In the genomic region with DNA sequence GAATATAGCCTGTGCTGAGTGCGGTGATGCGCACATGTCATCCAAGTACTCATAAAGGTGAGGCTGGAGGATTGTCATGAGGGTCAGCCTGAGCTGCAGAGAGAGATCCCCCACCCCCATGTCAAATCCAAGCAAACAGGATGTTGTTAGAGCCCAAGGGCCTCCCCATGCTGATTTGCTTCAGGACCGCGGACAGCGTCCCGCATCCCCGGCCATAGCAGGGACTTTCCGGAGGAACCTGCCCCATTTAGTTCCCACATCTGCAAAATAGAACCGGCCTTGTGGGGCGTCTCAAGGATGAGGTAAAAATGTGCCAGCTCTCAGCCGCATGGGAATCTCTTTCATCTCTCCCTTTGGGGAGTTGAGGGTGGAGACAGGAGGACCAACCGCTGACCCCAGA, we compare ENCODE assay signal across 9 mouse cellular contexts. TPM values are rescaled to one million over a fixed set of nuclear protein-coding genes. Genes with fewer than 3 reads are reported as not detected.
DNase-seq lines count a peak whose midpoint lies in the region; ATAC-seq and TF ChIP-seq lines count a peak whose summit lies in the region.
"Had no signal": no experiment of that assay in that cellular context is flagged by ENCODE, and none has a peak within 500 bp of the region (broad histone marks: within the 10 kb centered on the region; RNA-seq: fewer than 3 reads in every experiment).

No protein-coding gene starts in this region.

- no peak overlapping the region for H3K9ac ChIP-seq in liver, postnatal 0 days (replicated peaks)
- H3K9ac ChIP-seq in liver, embryonic 11.5 days (ENCODE audit: low read depth, low read length) = no peak overlapping the region
- H3K9ac ChIP-seq in CH12.LX (ENCODE audit: insufficient read depth, low read depth) = no peak overlapping the region
- H3K9ac ChIP-seq in hindbrain, postnatal 0 days (replicated peaks; ENCODE audit: low read length) = no peak overlapping the region

- WGBS in liver, postnatal 0 days (ENCODE audit: insufficient replicate concordance) = 14% methylated on average over 12 of the region's 12 CpGs
- WGBS in liver, embryonic 11.5 days = 14% methylated on average over 12 of the region's 12 CpGs
- 20% methylated on average over 12 of the region's 12 CpGs for WGBS in hindbrain, postnatal 0 days

- ATAC-seq in liver, postnatal 0 days = no peak
- no peak for ATAC-seq in liver, embryonic 11.5 days (replicated peaks; ENCODE audit: low FRiP score)
- no peak for ATAC-seq in hindbrain, postnatal 0 days

- dilution Hi-C loops in CH12.LX (cut with MboI; ENCODE audit: extremely low pct_ligation_motif_present, extremely low pct_unique_long_range_greater_than_20kb, low sequenced_read_pairs) = no loop called here

- H3K79me2 ChIP-seq in CH12.LX (replicated peaks; ENCODE audit: control insufficient read depth, extremely low read depth, insufficient read depth, poor library complexity, severe bottlenecking) = no peaks in the 10 kb centered on the region

- H3K9me3 ChIP-seq in liver, postnatal 0 days (ENCODE audit: low read length) = no peaks in the 10 kb centered on the region
- no peaks in the 10 kb centered on the region for H3K9me3 ChIP-seq in liver, embryonic 11.5 days (ENCODE audit: control insufficient read depth, low read length)
- H3K9me3 ChIP-seq in CH12.LX (replicated peaks; ENCODE audit: low read length) = no peaks in the 10 kb centered on the region
- H3K9me3 ChIP-seq in hindbrain, postnatal 0 days (ENCODE audit: low read length) = no peaks in the 10 kb centered on the region

- no peak overlapping the region for H3K4me2 ChIP-seq in liver, postnatal 0 days (ENCODE audit: low read depth, low read length)
- H3K4me2 ChIP-seq in liver, embryonic 11.5 days = no peak overlapping the region
- H3K4me2 ChIP-seq in CH12.LX (ENCODE audit: insufficient read depth, low read depth, poor library complexity, severe bottlenecking) = no peak overlapping the region; the same call in 1 of the 2 replicates
- no peak overlapping the region for H3K4me2 ChIP-seq in hindbrain, postnatal 0 days (ENCODE audit: low read depth, low read length)

- in situ Hi-C loops in CH12.LX (cut with MboI; ENCODE audit: low pct_ligation_motif_present, low pct_unique_long_range_greater_than_20kb, low sequenced_read_pairs) = no loop called here

- no peak overlapping the region for H3K27ac ChIP-seq in liver, postnatal 0 days (ENCODE audit: low read depth)
- no peak overlapping the region for H3K27ac ChIP-seq in liver, embryonic 11.5 days (ENCODE audit: low read depth, low read length)
- H3K27ac ChIP-seq in CH12.LX (ENCODE audit: insufficient read depth, low read depth) = no peak overlapping the region
- no peak overlapping the region for H3K27ac ChIP-seq in hindbrain, postnatal 0 days

- H3K27me3 ChIP-seq in liver, postnatal 0 days (ENCODE audit: insufficient read depth, low read length) = peaks cover 14% of the 10 kb centered on the region
- peaks cover 21% of the 10 kb centered on the region for H3K27me3 ChIP-seq in liver, embryonic 11.5 days (replicated peaks; ENCODE audit: control insufficient read depth, insufficient read depth, low read length)
- no peaks in the 10 kb centered on the region for H3K27me3 ChIP-seq in CH12.LX (replicated peaks)
- H3K27me3 ChIP-seq in hindbrain, postnatal 0 days (ENCODE audit: insufficient read depth, low read length) = no peaks in the 10 kb centered on the region

- H3K4me1 ChIP-seq in liver, postnatal 0 days (ENCODE audit: insufficient read depth) = peaks cover 8% of the 10 kb centered on the region
- peaks cover 3% of the 10 kb centered on the region for H3K4me1 ChIP-seq in liver, embryonic 11.5 days (replicated peaks; ENCODE audit: control insufficient read depth, insufficient read depth, low read length)
- peaks cover 13 to 30% of the 10 kb centered on the region in 2 experiments for H3K4me1 ChIP-seq in CH12.LX (ENCODE audit: control insufficient read depth in 1 of 2, insufficient read depth in 2 of 2)
- H3K4me1 ChIP-seq in hindbrain, postnatal 0 days (ENCODE audit: insufficient read depth, low read length) = no peaks in the 10 kb centered on the region

- H3K4me3 ChIP-seq in liver, postnatal 0 days (ENCODE audit: low read depth, low read length) = no peak overlapping the region
- no peak overlapping the region for H3K4me3 ChIP-seq in liver, embryonic 11.5 days (ENCODE audit: low read depth, low read length)
- no peak overlapping the region for H3K4me3 ChIP-seq in CH12.LX (replicated peaks in 1 of 3; ENCODE audit: low read depth in 2 of 3, low read length in 2 of 3, poor library complexity in 1 of 3)
- H3K4me3 ChIP-seq in hindbrain, postnatal 0 days (ENCODE audit: low read length) = no peak overlapping the region

- TF ChIP-seq POLR2A in CH12.LX (IDR thresholded peaks at IDR 0.05; ENCODE audit: low read depth, low read length) = no peak

- TF ChIP-seq CTCF in liver, postnatal 0 days (IDR thresholded peaks at IDR 0.05; ENCODE audit: low read depth) = no peak
- no peak for TF ChIP-seq CTCF in CH12.LX (conservative IDR thresholded peaks at IDR 0.05 in 1 of 2, IDR thresholded peaks at IDR 0.05 in 1 of 2; ENCODE audit: low read depth in 2 of 2, low read length in 2 of 2)
- no peak for TF ChIP-seq CTCF in hindbrain, postnatal 0 days (IDR thresholded peaks at IDR 0.05; ENCODE audit: low read depth)

- no peak for TF ChIP-seq RAD21 in CH12.LX (IDR thresholded peaks at IDR 0.05; ENCODE audit: low read depth, low read length)

- no peak for TF ChIP-seq EP300 in liver, postnatal 0 days (IDR thresholded peaks at IDR 0.05; ENCODE audit: low read depth)
- TF ChIP-seq EP300 in CH12.LX (IDR thresholded peaks at IDR 0.05; ENCODE audit: low read length) = 0 out of 2 replicates have a peak, but pooled peaks have one; percentile 16

- H3K36me3 ChIP-seq in liver, postnatal 0 days (replicated peaks; ENCODE audit: insufficient read depth, low read length) = no peaks in the 10 kb centered on the region
- no peaks in the 10 kb centered on the region for H3K36me3 ChIP-seq in liver, embryonic 11.5 days (ENCODE audit: control insufficient read depth, insufficient read depth, low read length)
- peaks cover 0 to 55% of the 10 kb centered on the region in 2 experiments for H3K36me3 ChIP-seq in CH12.LX (replicated peaks in 1 of 2; ENCODE audit: control insufficient read depth in 1 of 2, insufficient read depth in 1 of 2, low read length in 1 of 2)
- H3K36me3 ChIP-seq in hindbrain, postnatal 0 days (ENCODE audit: insufficient read depth, low read length) = no peaks in the 10 kb centered on the region

- DNase-seq in liver, postnatal 0 days = peak; percentile 67
- no peak for DNase-seq in liver, embryonic 11.5 days (ENCODE audit: low spot score)
- DNase-seq in CH12.LX (ENCODE audit: extremely low read depth) (peak; percentile 61), R1 (ENCODE audit: low read depth, low spot score) (peak; percentile 73)
- peak; percentile 52 for DNase-seq in lung, postnatal 10 days
- no peak for DNase-seq in layer of hippocampus, adult 18-20 months (ENCODE audit: low spot score in 2 of 2)
- DNase-seq in hindbrain, postnatal 0 days (ENCODE audit: low spot score) = no peak
- DNase-seq: cerebellum, postnatal 36 days had no signal

RNA-seq across cellular contexts. Expression of gene Slc5a5, which starts 6.9 kb away (rescaled TPM):
- not detected in 2 replicates for polyA plus RNA-seq in liver, postnatal 0 days (2015; fragmentation: Nextera tagmentation; extraction: Ambion mirVana)
- 0.18 and 0.34 TPM in 2 replicates for polyA plus RNA-seq in liver, embryonic 11.5 days (2014; fragmentation: Nextera tagmentation; extraction: Ambion mirVana)
- 0.04 and 0.21 TPM in 2 replicates for total RNA-seq in CH12.LX (2012; rRNA removed)
- 0.16 TPM in 1 of 2 replicates, not detected in the other for total RNA-seq in CH12.LX (2014; rRNA removed)
- 0.26 and 0.41 TPM in 2 replicates for polyA plus RNA-seq in CH12.LX (2012; ENCODE audit: insufficient read length, low read depth)
- 10 to 100 TPM; 11.1 to 12.9 TPM for total RNA-seq in layer of hippocampus, adult 18-20 months (2021)
- total RNA-seq in hindbrain, postnatal 0 days (2014; rRNA removed) = 2.5 and 2.8 TPM in 2 replicates
- polyA plus RNA-seq in hindbrain, postnatal 0 days (2015; fragmentation: Nextera tagmentation; extraction: Ambion mirVana) = 4.2 and 4.3 TPM in 2 replicates
- total RNA-seq: neutrophil, adult 5-6 weeks had no signal

RNA-seq across cellular contexts. Expression of gene Rpl18a, which starts 11.6 kb away (rescaled TPM):
- polyA plus RNA-seq in liver, postnatal 0 days (2015; fragmentation: Nextera tagmentation; extraction: Ambion mirVana) = 2,490 and 2,569 TPM in 2 replicates
- 3,876 and 4,144 TPM in 2 replicates for polyA plus RNA-seq in liver, embryonic 11.5 days (2014; fragmentation: Nextera tagmentation; extraction: Ambion mirVana)
- total RNA-seq in CH12.LX (2012; rRNA removed) (4,693 and 5,917 TPM in 2 replicates), CH12.LX (2014; rRNA removed) (1,807 and 2,035 TPM in 2 replicates)
- 3,837 and 4,364 TPM in 2 replicates for polyA plus RNA-seq in CH12.LX (2012; ENCODE audit: insufficient read length, low read depth)
- total RNA-seq in layer of hippocampus, adult 18-20 months (2021) = 100 to 1,000 TPM; 713 to 785 TPM
- total RNA-seq in hindbrain, postnatal 0 days (2014; rRNA removed) = 1,411 and 1,940 TPM in 2 replicates
- polyA plus RNA-seq in hindbrain, postnatal 0 days (2015; fragmentation: Nextera tagmentation; extraction: Ambion mirVana) = 2,686 and 2,710 TPM in 2 replicates

RNA-seq across cellular contexts. Expression of gene Ccdc124, which starts 11.9 kb away (rescaled TPM):
- polyA plus RNA-seq in liver, postnatal 0 days (2015; fragmentation: Nextera tagmentation; extraction: Ambion mirVana) = 34.3 and 37.9 TPM in 2 replicates
- polyA plus RNA-seq in liver, embryonic 11.5 days (2014; fragmentation: Nextera tagmentation; extraction: Ambion mirVana) = 110 and 112 TPM in 2 replicates
- total RNA-seq in CH12.LX (2012; rRNA removed) (58.7 and 62.9 TPM in 2 replicates), CH12.LX (2014; rRNA removed) (29.2 and 36.2 TPM in 2 replicates)
- polyA plus RNA-seq in CH12.LX (2012; ENCODE audit: insufficient read length, low read depth) = 82.0 and 113 TPM in 2 replicates
- 10 to 100 TPM; 93.2 to 98.5 TPM for total RNA-seq in layer of hippocampus, adult 18-20 months (2021)
- 36.0 and 45.1 TPM in 2 replicates for total RNA-seq in hindbrain, postnatal 0 days (2014; rRNA removed)
- polyA plus RNA-seq in hindbrain, postnatal 0 days (2015; fragmentation: Nextera tagmentation; extraction: Ambion mirVana) = 145 and 154 TPM in 2 replicates

RNA-seq across cellular contexts. Expression of gene Map1s, which starts 20.1 kb away (rescaled TPM):
- 8.3 and 8.7 TPM in 2 replicates for polyA plus RNA-seq in liver, postnatal 0 days (2015; fragmentation: Nextera tagmentation; extraction: Ambion mirVana)
- polyA plus RNA-seq in liver, embryonic 11.5 days (2014; fragmentation: Nextera tagmentation; extraction: Ambion mirVana) = 48.7 and 49.0 TPM in 2 replicates
- total RNA-seq in CH12.LX (2012; rRNA removed) = 51.4 and 53.6 TPM in 2 replicates
- total RNA-seq in CH12.LX (2014; rRNA removed) = 9.2 and 9.5 TPM in 2 replicates
- 30.9 and 31.1 TPM in 2 replicates for polyA plus RNA-seq in CH12.LX (2012; ENCODE audit: insufficient read length, low read depth)
- total RNA-seq in layer of hippocampus, adult 18-20 months (2021) = 100 to 1,000 TPM in 1 of 2 experiments, 10 to 100 TPM in 1; 96.3 to 100 TPM
- total RNA-seq in hindbrain, postnatal 0 days (2014; rRNA removed) = 98.1 and 98.6 TPM in 2 replicates
- 52.3 and 54.4 TPM in 2 replicates for polyA plus RNA-seq in hindbrain, postnatal 0 days (2015; fragmentation: Nextera tagmentation; extraction: Ambion mirVana)

RNA-seq across cellular contexts. Expression of gene Kcnn1, which starts 22.6 kb away (rescaled TPM):
- 0.19 and 0.45 TPM in 2 replicates for polyA plus RNA-seq in liver, postnatal 0 days (2015; fragmentation: Nextera tagmentation; extraction: Ambion mirVana)
- 0.47 and 0.73 TPM in 2 replicates for polyA plus RNA-seq in liver, embryonic 11.5 days (2014; fragmentation: Nextera tagmentation; extraction: Ambion mirVana)
- 0.13 and 0.21 TPM in 2 replicates for total RNA-seq in CH12.LX (2012; rRNA removed)
- total RNA-seq in CH12.LX (2014; rRNA removed) = not detected in 2 replicates
- polyA plus RNA-seq in CH12.LX (2012; ENCODE audit: insufficient read length, low read depth) = not detected in 2 replicates
- 10 to 100 TPM; 19.0 to 20.8 TPM for total RNA-seq in layer of hippocampus, adult 18-20 months (2021)
- total RNA-seq in hindbrain, postnatal 0 days (2014; rRNA removed) = 29.8 and 33.6 TPM in 2 replicates
- 7.8 and 10.8 TPM in 2 replicates for polyA plus RNA-seq in hindbrain, postnatal 0 days (2015; fragmentation: Nextera tagmentation; extraction: Ambion mirVana)
- total RNA-seq: neutrophil, adult 5-6 weeks had no signal

Comparison
In these comparisons a context has a peak if more than half of its experiments do, and no peak if none do; other contexts are left out.
1. DNase-seq: peak in liver, postnatal 0 days (single experiment), CH12.LX (single experiment), R1 (single experiment) and lung, postnatal 10 days (single experiment); none in liver, embryonic 11.5 days (single experiment), layer of hippocampus, adult 18-20 months (0 of 2) and hindbrain, postnatal 0 days (single experiment).